Mouse (Mus musculus) T-cell, adult 66 days (primary cell): ENCODE data around the gene Chfr. TPM values are rescaled to one million over a fixed set of nuclear protein-coding genes. Genes with fewer than 3 reads are reported as not detected.

Experiments
- total RNA-seq, 2 experiments: library from RNA; stranded (reverse); gene quantifications; 3 replicates in 1 of 2; 4 replicates in 1 of 2; pipeline ENCODE4 v1.2.4; 2023

The Chfr gene
- 100 to 1,000 TPM in 1 of 2 experiments, 10 to 100 TPM in 1; 91.0 to 103 TPM for total RNA-seq

GRCm38 (mm10) chr5:110135293-110136086 lies at the start of gene Chfr:
TSS of gene Chfr (plus strand) at chr5:110135842.

GRCm38 (mm10) chr5:110094030-110094846 lies 41.4 kb upstream of the Chfr start, which contains the start of gene Gm35315:
TSS of gene Gm35315 (minus strand) at chr5:110094420.

GRCm38 (mm10) chr5:110099656-110100580 lies 35.7 kb upstream of the Chfr start, which contains the start of gene Plcxd1:
TSS of gene Plcxd1 (plus strand) at chr5:110099969.

GRCm38 (mm10) chr5:110107581-110108304 lies 27.9 kb upstream of the Chfr start, which contains the start of gene Gtpbp6:
TSS of gene Gtpbp6 (minus strand) at chr5:110108197.

GRCm38 (mm10) chr5:110109991-110110441 lies 25.6 kb upstream of the Chfr start, which contains the start of gene Zfp605:
TSS of gene Zfp605 (plus strand) at chr5:110110092.

GRCm38 (mm10) chr5:110176362-110177020 lies 40.8 kb downstream of the Chfr start, which contains the start of gene Golga3:
TSS of gene Golga3 (plus strand) at chr5:110176701.

Other genes starting within 250 kb of the Chfr start
- gene Gm15446, start 212.4 kb upstream of the Chfr start, total RNA-seq: 10 to 100 TPM; 26.1 to 31.2 TPM
- gene Zfp932, start 139.3 kb upstream of the Chfr start, total RNA-seq: 10 to 100 TPM; 41.4 to 43.3 TPM
- gene Gm17655, start 63.3 kb upstream of the Chfr start, total RNA-seq: 10 to 100 TPM; 13.2 to 13.8 TPM
- gene Gm35315, start 41.4 kb upstream of the Chfr start, total RNA-seq: 1 to 10 TPM in 1 of 2 experiments, under 1 TPM in 1; 0.39 to 1.7 TPM
- 1 to 10 TPM in 1 of 2 experiments, under 1 TPM in 1; 0.67 to 1.0 TPM for gene Plcxd1, start 35.9 kb upstream of the Chfr start, total RNA-seq
- gene Gtpbp6, start 27.6 kb upstream of the Chfr start, total RNA-seq: 100 to 1,000 TPM; 116 to 142 TPM
- 1 to 10 TPM; 7.4 to 9.2 TPM for gene Zfp605, start 25.8 kb upstream of the Chfr start, total RNA-seq
- gene Golga3, start 40.9 kb downstream of the Chfr start, total RNA-seq: 10 to 100 TPM; 31.9 to 44.3 TPM
- 10 to 100 TPM; 47.5 to 57.6 TPM for gene Ankle2, start 95.2 kb downstream of the Chfr start, total RNA-seq
- 10 to 100 TPM; 32.4 to 43.9 TPM for gene Pgam5, start 134.1 kb downstream of the Chfr start, total RNA-seq
- gene Pxmp2, start 150.3 kb downstream of the Chfr start, total RNA-seq: 1 to 10 TPM; 1.5 to 1.6 TPM
- 1 to 10 TPM; 7.3 to 10.0 TPM for gene Pole, start 150.5 kb downstream of the Chfr start, total RNA-seq
- under 1 TPM in 1 of 2 experiments, not detected in 1; 0.65 TPM for gene P2rx2, start 207.4 kb downstream of the Chfr start, total RNA-seq
- not detected for gene Lrcol1, start 208.9 kb downstream of the Chfr start, total RNA-seq